39 mouse cellular contexts compared by ENCODE assay signal in the genomic region with DNA sequence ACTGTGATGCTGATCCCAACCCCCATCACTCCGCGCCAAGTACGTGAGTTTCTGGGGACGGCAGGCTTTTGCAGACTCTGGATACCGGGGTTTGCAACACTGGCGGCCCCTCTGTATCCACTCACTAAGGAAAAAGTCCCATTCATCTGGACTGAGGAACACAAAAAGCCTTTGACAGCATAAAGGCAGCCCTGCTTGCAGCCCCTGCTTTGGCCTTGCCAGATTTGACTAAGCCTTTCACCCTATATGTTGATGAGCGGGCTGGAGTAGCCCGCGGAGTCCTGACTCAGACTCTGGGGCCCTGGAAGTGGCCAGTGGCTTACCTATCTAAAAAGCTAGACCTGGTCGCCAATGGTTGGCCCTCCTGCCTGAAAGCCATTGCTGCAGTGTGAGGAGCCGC. TPM values are rescaled to one million over a fixed set of nuclear protein-coding genes. Genes with fewer than 3 reads are reported as not detected.
"Had no signal": no experiment of that assay in that cellular context is flagged by ENCODE, and none has a peak within 500 bp of the region (broad histone marks: within the 10 kb centered on the region; RNA-seq: fewer than 3 reads in every experiment).

No protein-coding gene starts in this region.

- H3K4me2 ChIP-seq: limb, embryonic 12.5 days; limb, embryonic 13.5 days; limb, embryonic 15.5 days; liver, embryonic 11.5 days; liver, embryonic 12.5 days; liver, embryonic 13.5 days; liver, embryonic 15.5 days; lung, embryonic 14.5 days; lung, embryonic 15.5 days; midbrain, embryonic 11.5 days; midbrain, embryonic 12.5 days; midbrain, embryonic 13.5 days; midbrain, embryonic 15.5 days; neural tube, embryonic 12.5 days had no signal

- H3K4me1 ChIP-seq: limb, embryonic 10.5 days; limb, embryonic 12.5 days; limb, embryonic 13.5 days; limb, embryonic 15.5 days; liver, embryonic 12.5 days; liver, embryonic 13.5 days; liver, embryonic 15.5 days; lung, embryonic 15.5 days; megakaryocyte, embryonic 14.5 days; midbrain, embryonic 10.5 days; midbrain, embryonic 12.5 days; midbrain, embryonic 13.5 days; midbrain, embryonic 15.5 days; neural tube, embryonic 12.5 days had no signal

- H3K9ac ChIP-seq: limb, embryonic 12.5 days; limb, embryonic 13.5 days; limb, embryonic 15.5 days; liver, embryonic 12.5 days; liver, embryonic 13.5 days; liver, embryonic 14.5 days; liver, embryonic 15.5 days; liver, postnatal 0 days; lung, embryonic 14.5 days; lung, embryonic 15.5 days; midbrain, embryonic 12.5 days; midbrain, embryonic 13.5 days; midbrain, embryonic 15.5 days; neural tube, embryonic 12.5 days had no signal

- H3K27me3 ChIP-seq: limb, embryonic 12.5 days; limb, embryonic 13.5 days; limb, embryonic 15.5 days; liver, embryonic 12.5 days; liver, embryonic 13.5 days; liver, embryonic 15.5 days; lung, embryonic 15.5 days; megakaryocyte, embryonic 14.5 days; midbrain, embryonic 12.5 days; midbrain, embryonic 13.5 days; midbrain, embryonic 15.5 days; neural tube, embryonic 12.5 days had no signal

- H3K4me3 ChIP-seq: limb, embryonic 10.5 days; limb, embryonic 12.5 days; limb, embryonic 13.5 days; limb, embryonic 15.5 days; liver, embryonic 12.5 days; liver, embryonic 13.5 days; liver, embryonic 15.5 days; lung, embryonic 15.5 days; megakaryocyte, embryonic 14.5 days; midbrain, embryonic 10.5 days; midbrain, embryonic 12.5 days; midbrain, embryonic 13.5 days; midbrain, embryonic 15.5 days; myocyte; neural tube, embryonic 12.5 days had no signal

- H3K9me3 ChIP-seq: limb, embryonic 15.5 days; lung, embryonic 15.5 days had no signal

- ATAC-seq: liver, embryonic 12.5 days; liver, postnatal 0 days; lung, postnatal 0 days; midbrain, embryonic 13.5 days; midbrain, embryonic 15.5 days; midbrain, embryonic 16.5 days had no signal

- H3K27ac ChIP-seq: limb, embryonic 10.5 days; limb, embryonic 12.5 days; limb, embryonic 13.5 days; limb, embryonic 15.5 days; liver, embryonic 12.5 days; liver, embryonic 13.5 days; liver, embryonic 14.5 days; liver, embryonic 15.5 days; lung, embryonic 15.5 days; macrophage; midbrain, embryonic 10.5 days; midbrain, embryonic 12.5 days; midbrain, embryonic 13.5 days; midbrain, embryonic 15.5 days; neural tube, embryonic 12.5 days had no signal

- H3K36me3 ChIP-seq: limb, embryonic 10.5 days; limb, embryonic 12.5 days; limb, embryonic 13.5 days; limb, embryonic 15.5 days; liver, embryonic 12.5 days; liver, embryonic 13.5 days; liver, embryonic 15.5 days; lung, embryonic 15.5 days; midbrain, embryonic 10.5 days; midbrain, embryonic 12.5 days; midbrain, embryonic 13.5 days; midbrain, embryonic 15.5 days; neural tube, embryonic 12.5 days had no signal

- DNase-seq: left cerebral cortex, postnatal 4 days; liver; liver, embryonic 13.5 days; liver, postnatal 0 days; lung, adult 18-20 months; lung, adult 2 months; lung, embryonic 14.5 days; lung, postnatal 10 days; lung, postnatal 14 days; lung, postnatal 36 days; lung, postnatal 4 days; midbrain, embryonic 14.5 days had no signal

RNA-seq across cellular contexts. Expression of a gene that starts 8.7 kb away (rescaled TPM):
- polyA plus RNA-seq: limb, embryonic 10.5 days; limb, embryonic 11.5 days; limb, embryonic 12.5 days; limb, embryonic 13.5 days; limb, embryonic 14.5 days; limb, embryonic 15.5 days; liver, adult 2 months; liver, embryonic 11.5 days; liver, embryonic 12.5 days; liver, embryonic 13.5 days; liver, embryonic 14.5 days; liver, embryonic 15.5 days; liver, embryonic 16.5 days; liver, postnatal 0 days; lung, adult 2 months; lung, embryonic 14.5 days; lung, embryonic 15.5 days; lung, embryonic 16.5 days; lung, postnatal 0 days; macrophage; midbrain, embryonic 10.5 days; midbrain, embryonic 11.5 days; midbrain, embryonic 12.5 days; midbrain, embryonic 13.5 days; midbrain, embryonic 14.5 days; midbrain, embryonic 15.5 days; midbrain, embryonic 16.5 days; midbrain, postnatal 0 days; myocyte; neural tube, embryonic 11.5 days; neural tube, embryonic 12.5 days had no signal

RNA-seq across cellular contexts. Expression of a gene that starts 16.3 kb away (rescaled TPM):
- polyA plus RNA-seq: limb, embryonic 10.5 days; limb, embryonic 11.5 days; limb, embryonic 12.5 days; limb, embryonic 13.5 days; limb, embryonic 14.5 days; limb, embryonic 15.5 days; liver, adult 2 months; liver, embryonic 11.5 days; liver, embryonic 12.5 days; liver, embryonic 13.5 days; liver, embryonic 14.5 days; liver, embryonic 15.5 days; liver, embryonic 16.5 days; liver, postnatal 0 days; lung, adult 2 months; lung, embryonic 14.5 days; lung, embryonic 15.5 days; lung, embryonic 16.5 days; lung, postnatal 0 days; macrophage; midbrain, embryonic 10.5 days; midbrain, embryonic 11.5 days; midbrain, embryonic 12.5 days; midbrain, embryonic 13.5 days; midbrain, embryonic 14.5 days; midbrain, embryonic 15.5 days; midbrain, embryonic 16.5 days; midbrain, postnatal 0 days; myocyte; neural tube, embryonic 11.5 days; neural tube, embryonic 12.5 days had no signal
